Mouse (Mus musculus): Measurements from ENCODE around the gene Ybx3. TPM values are rescaled to one million over a fixed set of nuclear protein-coding genes. Genes with fewer than 3 reads are reported as not detected.

Gene Ybx3
- polyA plus RNA-seq, 1 experiment = 60.2 TPM

- DNase-seq (ENCODE audit: low read depth) = no peak
These were observed 49.0 kb downstream of the Ybx3 start for GRCm38 (mm10) chr6:131339309-131339708.

GRCm38 (mm10) chr6:131338787-131339186 lies 49.5 kb downstream of the Ybx3 start:
- DNase-seq (ENCODE audit: low read depth) = no peak

DNA sequence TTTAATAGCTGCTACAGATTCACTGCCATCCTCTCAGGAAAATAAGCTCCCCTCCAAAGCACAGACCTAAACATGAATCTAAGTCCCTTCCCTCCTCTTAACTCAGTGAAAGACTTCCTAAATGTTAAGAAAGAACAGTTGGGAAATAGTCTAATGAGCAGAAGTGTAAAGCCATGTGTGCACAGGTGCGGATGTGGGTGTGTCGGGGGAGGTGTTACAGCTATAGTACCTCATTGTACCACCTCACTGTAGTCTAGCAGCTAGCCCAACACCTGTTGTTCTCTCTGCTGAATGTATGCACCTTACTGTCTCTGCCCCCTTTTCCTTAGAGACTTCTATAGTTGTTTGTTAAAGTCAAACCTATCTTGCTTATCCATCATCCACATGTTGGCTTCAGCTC lies 61.2 kb downstream of the Ybx3 start:
- DNase-seq (ENCODE audit: low read depth) = peak; percentile 19

DNA sequence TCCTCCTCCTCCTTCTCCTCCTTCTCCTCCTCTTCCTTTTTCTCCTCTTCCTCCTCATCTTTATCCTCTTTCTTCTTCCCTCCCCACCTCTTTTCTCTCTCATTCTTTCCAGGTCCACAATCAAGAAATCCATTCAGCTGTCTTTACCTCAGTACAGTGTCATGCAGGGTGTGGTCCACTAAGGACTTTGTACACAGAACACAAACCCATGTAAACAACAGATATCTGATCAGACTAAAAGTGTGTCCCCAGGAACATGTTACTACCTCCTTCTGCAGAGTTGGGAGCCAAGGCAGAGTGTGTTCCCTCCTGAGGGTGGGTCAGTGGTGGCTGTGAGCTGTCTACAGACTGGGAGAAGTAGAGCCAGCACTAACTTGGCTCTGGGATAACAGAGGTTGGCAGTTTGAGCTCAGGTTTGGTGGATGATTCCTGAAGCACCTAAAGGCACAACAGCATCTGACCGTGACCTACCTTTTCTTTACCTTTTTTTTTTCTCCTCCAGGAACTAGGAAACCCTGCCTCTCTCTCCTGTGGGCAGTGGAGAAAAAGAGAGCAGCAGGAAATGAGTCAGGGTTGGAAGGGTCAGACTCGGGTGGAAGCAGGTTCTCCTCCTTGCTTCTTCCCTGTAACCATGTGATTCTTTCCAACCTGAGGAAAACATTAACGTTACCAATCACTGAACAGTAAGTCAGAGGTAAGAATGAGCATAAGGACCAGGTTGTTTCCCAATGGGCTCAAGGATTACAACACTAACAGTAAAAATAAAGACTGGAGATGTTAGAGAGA lies 66.2 kb downstream of the Ybx3 start:
- DNase-seq (ENCODE audit: low read depth) = peak; percentile 23

DNA sequence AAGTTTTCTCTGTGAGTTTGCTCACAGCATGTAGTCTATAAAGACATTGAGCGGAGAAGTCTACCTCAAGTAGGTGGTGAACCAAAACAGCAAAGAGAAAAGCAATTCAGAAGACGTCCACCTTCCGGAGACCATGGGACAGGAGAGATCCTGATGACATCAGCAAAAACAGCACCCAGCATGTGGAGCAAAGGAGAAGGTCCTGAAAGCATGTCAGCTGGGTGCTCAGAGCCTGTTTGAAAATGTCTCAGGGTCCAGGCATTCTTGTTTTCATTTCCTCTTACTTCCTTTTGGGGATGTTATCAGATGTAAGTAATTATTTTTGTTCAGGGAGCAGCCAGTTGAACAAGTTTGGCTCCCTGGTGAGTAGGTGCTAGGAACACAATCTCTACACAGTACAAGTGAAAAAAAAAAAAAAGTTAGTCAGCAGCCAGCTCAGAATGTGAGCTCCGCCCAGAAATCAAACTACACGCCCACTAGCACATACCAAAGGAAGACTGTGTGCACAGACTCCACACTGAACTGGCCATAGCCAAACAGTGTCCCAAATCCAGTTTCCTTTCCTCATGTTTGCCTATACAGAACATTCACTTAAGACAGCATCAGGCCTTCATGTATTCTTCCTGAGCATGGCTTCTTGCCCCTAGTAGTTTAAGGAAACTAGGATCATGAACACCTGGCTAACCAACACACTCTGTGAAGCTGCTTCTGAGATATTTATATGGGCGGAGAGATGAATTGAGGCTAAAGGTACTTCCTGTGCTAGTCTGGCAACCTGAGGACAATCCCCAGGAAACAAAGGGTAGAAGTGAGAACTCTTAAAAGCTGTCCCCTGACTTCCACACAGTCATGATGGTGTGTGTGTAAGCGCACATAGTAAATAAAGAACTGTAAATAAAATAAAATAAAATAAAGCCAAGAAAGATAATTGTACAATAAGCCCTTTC lies 71.8 kb downstream of the Ybx3 start:
- DNase-seq (ENCODE audit: low read depth) = no peak

Other genes starting within 250 kb of the Ybx3 start
- gene Klra2, start 141.1 kb downstream of the Ybx3 start, polyA plus RNA-seq (2012; rRNA removed) = 0.07 and 0.29 TPM in 2 replicates
- gene Magohb, start 95.2 kb downstream of the Ybx3 start, polyA plus RNA-seq (2012; rRNA removed) = 2.2 and 2.4 TPM in 2 replicates
- gene Styk1, start 34.9 kb downstream of the Ybx3 start, polyA plus RNA-seq (2012; rRNA removed) = 3.5 and 4.2 TPM in 2 replicates
- gene 5430401F13Rik, start 97.9 kb upstream of the Ybx3 start, polyA plus RNA-seq (2012; rRNA removed) = not detected in 2 replicates
- not detected in 2 replicates for gene Gm6619, start 97.9 kb upstream of the Ybx3 start, polyA plus RNA-seq (2012; rRNA removed)
- gene Tas2r130, start 242.4 kb upstream of the Ybx3 start, polyA plus RNA-seq (2012; rRNA removed) = not detected in 2 replicates

Data from gonadal fat pad, adult 2 months (tissue).